Mouse (Mus musculus): ENCODE data around the gene Zfp648. TPM values are rescaled to one million over a fixed set of nuclear protein-coding genes. Genes with fewer than 3 reads are reported as not detected.

The Zfp648 gene
- polyA plus RNA-seq (2015; fragmentation: Illumina TruSeq; extraction: RNeasy Lipid Tissue Mini Kit (QIAGEN cat#74804); ENCODE audit: insufficient read depth, low read depth, low replicate concordance): not detected

DNA sequence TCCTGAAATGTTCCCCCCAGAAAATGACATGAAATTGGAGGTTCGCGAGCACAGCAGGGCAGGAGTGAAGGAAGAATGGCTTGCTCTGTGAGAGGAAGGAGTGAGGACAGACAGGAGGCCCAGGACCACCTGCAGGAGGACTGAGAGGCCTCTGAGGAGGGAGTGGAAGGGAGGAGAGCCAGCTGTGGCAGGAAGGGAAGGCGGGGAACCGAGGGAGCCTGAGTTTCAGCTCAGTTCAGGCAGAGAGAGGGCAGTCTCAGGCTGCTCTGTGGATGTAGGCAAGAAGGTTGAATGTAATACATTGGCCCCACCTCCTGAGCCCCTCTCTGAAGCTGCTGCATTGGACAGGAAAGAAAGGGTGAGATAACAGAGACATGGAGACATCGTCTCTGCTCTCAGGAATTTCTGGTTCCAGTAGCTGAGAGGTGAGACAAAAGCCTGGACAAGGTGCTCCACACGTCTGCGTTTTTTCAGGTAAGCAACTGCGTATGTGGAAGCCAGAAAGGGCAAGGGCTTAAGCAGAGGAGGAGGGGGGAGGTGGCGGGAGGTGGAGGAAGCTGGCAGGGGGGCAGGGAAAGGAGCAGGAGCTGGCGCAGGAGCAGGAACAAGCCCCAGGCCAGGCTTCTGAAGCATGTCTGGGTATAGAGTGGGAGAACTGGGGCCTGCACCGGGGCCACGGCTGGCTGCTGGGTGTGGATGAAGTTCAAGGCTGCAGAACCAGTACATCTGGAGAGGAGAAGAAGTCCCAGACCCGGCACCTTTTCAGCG, at the start of gene Zfp648:
Gene Zfp648, plus strand, starts transcription at position 233 of the 768 bp plus-strand sequence.

Measured in pancreas, adult 10 weeks (tissue).